Mouse (Mus musculus): ENCODE measurements at regions not wholly inside any gene's neighbourhood (a gene's known extent, or its start where the extent isn't known, plus 50 kb on each side); places are given as distances from the start of the nearest gene placed in this dataset.

- Histone ChIP-seq H3K9ac (ENCODE audit: control insufficient read depth, low read depth, low read length, poor library complexity, severe bottlenecking) (no peak overlapping the region), H3K9me3 (replicated peaks; ENCODE audit: insufficient read depth, low read length) (no peaks in the 10 kb centered on the region), H3K36me3 (ENCODE audit: control insufficient read depth in 1 of 2, insufficient read depth in 2 of 2, low read length in 2 of 2) (no peaks in the 10 kb centered on the region), H3K27me3 (ENCODE audit: control insufficient read depth in 1 of 2, insufficient read depth in 2 of 2, low read length in 2 of 2) (peaks cover 0 to 1% of the 10 kb centered on the region in 2 experiments; a peak in 1 of 4 replicates), H3K27ac (ENCODE audit: control insufficient read depth, low read depth, low read length) (no peak overlapping the region), H3K4me1 (ENCODE audit: control insufficient read depth in 1 of 2, insufficient read depth in 2 of 2, low read length in 2 of 2) (no peaks in the 10 kb centered on the region), H3K4me3 (ENCODE audit: control insufficient read depth in 1 of 2, insufficient read depth in 1 of 2, low read depth in 2 of 2, low read length in 2 of 2) (no peak overlapping the region), H3K79me2 (ENCODE audit: control insufficient read depth, insufficient read depth, low read length, poor library complexity) (no peaks in the 10 kb centered on the region)
- DNase-seq (ENCODE audit: low read depth, low spot score) = no peak
- no peak for TF ChIP-seq POLR2A (IDR thresholded peaks at IDR 0.05; ENCODE audit: control insufficient read depth in 1 of 2, insufficient read depth in 1 of 2, low read depth in 1 of 2, low read length in 2 of 2, poor library complexity in 1 of 2)
- TF ChIP-seq MEF2A (IDR thresholded peaks at IDR 0.05; ENCODE audit: extremely low read depth, insufficient replicate concordance, low read depth, low read length, poor library complexity, severe bottlenecking) = no peak
- no peak for TF ChIP-seq NELFE (IDR thresholded peaks at IDR 0.05; ENCODE audit: low read depth, low read length)
- TF ChIP-seq GATA1 (IDR thresholded peaks at IDR 0.05; ENCODE audit: low read depth, low read length) = no peak
- no peak for TF ChIP-seq BHLHE40 (IDR thresholded peaks at IDR 0.05; ENCODE audit: borderline replicate concordance, low read depth, low read length)
- TF ChIP-seq SIN3A (IDR thresholded peaks at IDR 0.05; ENCODE audit: low read length) = no peak
- no peak for TF ChIP-seq ELF1 (IDR thresholded peaks at IDR 0.05; ENCODE audit: low read depth, low read length)
- TF ChIP-seq GABPA (IDR thresholded peaks at IDR 0.05; ENCODE audit: low read depth, low read length) = no peak
- TF ChIP-seq RAD21 (IDR thresholded peaks at IDR 0.05; ENCODE audit: low read depth, low read length) = no peak
- no peak for TF ChIP-seq TCF12 (IDR thresholded peaks at IDR 0.05; ENCODE audit: low read depth, low read length)
- no peak for TF ChIP-seq TBP (IDR thresholded peaks at IDR 0.05; ENCODE audit: low read depth, low read length)
- TF ChIP-seq E2F4 (IDR thresholded peaks at IDR 0.05; ENCODE audit: borderline replicate concordance, low read depth, low read length) = no peak
- no peak for TF ChIP-seq TAL1 (IDR thresholded peaks at IDR 0.05; ENCODE audit: low read length)
- TF ChIP-seq ZKSCAN1 (IDR thresholded peaks at IDR 0.05; ENCODE audit: low read depth, low read length) = no peak
Measured at GRCm38 (mm10) chr10:19093689-19094088, 78.2 kb upstream of the Tnfaip3 start.

GRCm38 (mm10) chr10:19091949-19092348, 76.5 kb upstream of the Tnfaip3 start:
- Histone ChIP-seq H3K9me3 (replicated peaks; ENCODE audit: insufficient read depth, low read length) (no peaks in the 10 kb centered on the region), H3K4me1 (ENCODE audit: control insufficient read depth in 1 of 2, insufficient read depth in 2 of 2, low read length in 2 of 2) (no peaks in the 10 kb centered on the region), H3K79me2 (ENCODE audit: control insufficient read depth, insufficient read depth, low read length, poor library complexity) (no peaks in the 10 kb centered on the region), H3K27ac (ENCODE audit: control insufficient read depth, low read depth, low read length) (no peak overlapping the region), H3K9ac (ENCODE audit: control insufficient read depth, low read depth, low read length, poor library complexity, severe bottlenecking) (no peak overlapping the region), H3K4me3 (ENCODE audit: control insufficient read depth in 1 of 2, insufficient read depth in 1 of 2, low read depth in 2 of 2, low read length in 2 of 2) (no peak overlapping the region), H3K27me3 (ENCODE audit: control insufficient read depth in 1 of 2, insufficient read depth in 2 of 2, low read length in 2 of 2) (peaks cover 0 to 1% of the 10 kb centered on the region in 2 experiments; a peak in 1 of 4 replicates), H3K36me3 (ENCODE audit: control insufficient read depth in 1 of 2, insufficient read depth in 2 of 2, low read length in 2 of 2) (no peaks in the 10 kb centered on the region)
- DNase-seq (ENCODE audit: low read depth, low spot score) = no peak
- TF ChIP-seq KAT2A (conservative IDR thresholded peaks at IDR 0.05; ENCODE audit: low read depth, low read length) (no peak), CTCF (IDR thresholded peaks at IDR 0.05 in 2 of 3, conservative IDR thresholded peaks at IDR 0.05 in 1 of 3; ENCODE audit: control insufficient read depth in 1 of 3, insufficient read depth in 1 of 3, low read depth in 2 of 3, low read length in 3 of 3, poor library complexity in 1 of 3, severe bottlenecking in 1 of 3) (no peak), UBTF (IDR thresholded peaks at IDR 0.05; ENCODE audit: borderline replicate concordance, insufficient read depth, low read depth, low read length) (no peak), POLR2A (IDR thresholded peaks at IDR 0.05; ENCODE audit: control insufficient read depth in 1 of 2, insufficient read depth in 1 of 2, low read depth in 1 of 2, low read length in 2 of 2, poor library complexity in 1 of 2) (no peak)
